Mouse (Mus musculus) lung, postnatal 0 days (tissue): Measurements from ENCODE around the gene Ankrd2.
A peak's percentile ranks its signal among the peaks of the same experiment; 100 is the strongest.

Experiments
- CTCF ChIP-seq: IDR thresholded peaks from 2 replicates; pipeline ENCODE4 v1.5.1; 2016; ENCODE audit warnings: antibody characterized with exemption, mild to moderate bottlenecking
- EP300 ChIP-seq: IDR thresholded peaks from 2 replicates; pipeline ENCODE4 v1.6.1; 2016; ENCODE audit warnings: antibody characterized with exemption, mild to moderate bottlenecking, control low read depth

- peak; percentile 73 for TF ChIP-seq EP300
- no peak for TF ChIP-seq CTCF
These were observed 18.2 kb upstream of the Ankrd2 start for GRCm38 (mm10) chr19:42017399-42018247.
